Mouse (Mus musculus): ENCODE measurements around the gene Pdia5. TPM values are rescaled to one million over a fixed set of nuclear protein-coding genes. Genes with fewer than 3 reads are reported as not detected.

Gene Pdia5
- polyA plus RNA-seq, 1 experiment from 2014 or later: 23.5 TPM

- H3K27me3 ChIP-seq (replicated peaks; ENCODE audit: low read depth, poor library complexity, severe bottlenecking): no peaks in the 10 kb centered on the region
- peak overlapping the region; percentile 92 for H3K4me3 ChIP-seq
- H3K36me3 ChIP-seq (replicated peaks): peaks cover 8% of the 10 kb centered on the region; the same call in 1 of the 2 replicates
- WGBS: under 1% methylated on average over 7 of the region's 7 CpGs
- peaks cover 11% of the 10 kb centered on the region for H3K4me1 ChIP-seq
- no peaks in the 10 kb centered on the region for H3K9me3 ChIP-seq
- peak overlapping the region; percentile 91 for H3K27ac ChIP-seq (replicated peaks)
- no peak for DNase-seq (ENCODE audit: low spot score)
Observed at GRCm38 (mm10) chr16:35364063-35364428, 126.6 kb downstream of the Pdia5 start.

- no peaks in the 10 kb centered on the region for H3K27me3 ChIP-seq (replicated peaks; ENCODE audit: low read depth, poor library complexity, severe bottlenecking)
- WGBS: under 1% methylated on average over 67 of the region's 67 CpGs
- peaks cover 8% of the 10 kb centered on the region; the same call in 1 of the 2 replicates for H3K36me3 ChIP-seq (replicated peaks)
- peaks cover 11% of the 10 kb centered on the region for H3K4me1 ChIP-seq
- no peaks in the 10 kb centered on the region for H3K9me3 ChIP-seq
- H3K4me3 ChIP-seq: peak within 1 kb of the TSS; percentile 92
- peak within 1 kb of the TSS; percentile 91 for H3K27ac ChIP-seq (replicated peaks)
- DNase-seq (ENCODE audit: low spot score): peak; percentile 97
Observed at GRCm38 (mm10) chr16:35363150-35364062, 127.3 kb downstream of the Pdia5 start, which contains the start of gene Sec22a. Sec22a (minus strand) TSS chr16:35363918.

- WGBS: 88% methylated on average over 2 of the region's 2 CpGs
- H3K27me3 ChIP-seq (replicated peaks; ENCODE audit: low read depth, poor library complexity, severe bottlenecking): no peaks in the 10 kb centered on the region
- no peaks in the 10 kb centered on the region for H3K9me3 ChIP-seq
- H3K36me3 ChIP-seq (replicated peaks): peaks cover 8% of the 10 kb centered on the region; the same call in 1 of the 2 replicates
- DNase-seq (ENCODE audit: low spot score): no peak
- H3K4me1 ChIP-seq: peaks cover 11% of the 10 kb centered on the region
- H3K27ac ChIP-seq (replicated peaks): no peak overlapping the region
- no peak overlapping the region for H3K4me3 ChIP-seq
Observed at GRCm38 (mm10) chr16:35362221-35362620, 128.5 kb downstream of the Pdia5 start.

DNA sequence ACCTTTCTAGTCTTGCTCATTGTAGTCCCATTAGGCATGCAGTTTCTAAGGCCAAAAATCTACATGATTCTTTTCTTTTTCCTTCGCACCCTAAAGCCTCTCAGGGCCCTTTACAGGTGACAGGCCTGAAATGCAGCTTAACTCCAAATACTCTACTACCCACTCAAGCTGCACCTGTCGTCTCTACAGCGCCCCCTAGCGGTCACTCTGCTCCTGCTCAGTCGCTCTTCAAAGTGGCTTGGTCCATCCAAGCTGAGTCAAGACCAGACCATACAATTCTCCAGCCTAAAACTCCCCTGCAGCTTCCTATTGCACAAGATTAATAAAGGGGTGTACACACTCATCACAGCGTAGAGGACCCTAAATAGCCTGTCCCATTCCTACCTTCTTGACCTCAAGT, 130.1 kb downstream of the Pdia5 start:
- no peaks in the 10 kb centered on the region for H3K27me3 ChIP-seq (replicated peaks; ENCODE audit: low read depth, poor library complexity, severe bottlenecking)
- DNase-seq (ENCODE audit: low spot score): peak; percentile 74
- peaks cover 11% of the 10 kb centered on the region for H3K4me1 ChIP-seq
- no peak overlapping the region for H3K27ac ChIP-seq (replicated peaks)
- WGBS: 26% methylated on average over 6 of the region's 6 CpGs
- no peaks in the 10 kb centered on the region for H3K9me3 ChIP-seq
- H3K4me3 ChIP-seq: no peak overlapping the region
- peaks cover 8% of the 10 kb centered on the region; the same call in 1 of the 2 replicates for H3K36me3 ChIP-seq (replicated peaks)

GRCm38 (mm10) chr16:35357449-35357848, 133.2 kb downstream of the Pdia5 start:
- no peak for DNase-seq (ENCODE audit: low spot score)
- Histone ChIP-seq H3K4me1 (no peaks in the 10 kb centered on the region), H3K4me3 (no peak overlapping the region), H3K27ac (replicated peaks) (no peak overlapping the region), H3K36me3 (replicated peaks) (peaks cover 8% of the 10 kb centered on the region; the same call in 1 of the 2 replicates), H3K27me3 (replicated peaks; ENCODE audit: low read depth, poor library complexity, severe bottlenecking) (no peaks in the 10 kb centered on the region), H3K9me3 (no peaks in the 10 kb centered on the region)
- WGBS: 86% methylated on average over 1 of the region's 1 CpGs

Small RNA genes within 50 kb of the gene (microRNA-seq; reads per million reads assigned to microRNA genes)
- not detected for gene Gm25548

Other genes starting within 250 kb of the Pdia5 start
- 32.3 and 32.4 TPM in 2 replicates for gene Sec22a, start 127.0 kb downstream of the Pdia5 start, polyA plus RNA-seq (2016; fragmentation: Nextera tagmentation; extraction: Ambion mirVana)
- 9.5 and 16.5 TPM in 2 replicates for gene Sema5b, start 50.3 kb upstream of the Pdia5 start, polyA plus RNA-seq (2016; fragmentation: Nextera tagmentation; extraction: Ambion mirVana)

Data from embryonic facial prominence, embryonic 10.5 days (tissue).